Mouse (Mus musculus): ENCODE measurements around the gene Slc7a9.

Slc7a9 gene

DNA sequence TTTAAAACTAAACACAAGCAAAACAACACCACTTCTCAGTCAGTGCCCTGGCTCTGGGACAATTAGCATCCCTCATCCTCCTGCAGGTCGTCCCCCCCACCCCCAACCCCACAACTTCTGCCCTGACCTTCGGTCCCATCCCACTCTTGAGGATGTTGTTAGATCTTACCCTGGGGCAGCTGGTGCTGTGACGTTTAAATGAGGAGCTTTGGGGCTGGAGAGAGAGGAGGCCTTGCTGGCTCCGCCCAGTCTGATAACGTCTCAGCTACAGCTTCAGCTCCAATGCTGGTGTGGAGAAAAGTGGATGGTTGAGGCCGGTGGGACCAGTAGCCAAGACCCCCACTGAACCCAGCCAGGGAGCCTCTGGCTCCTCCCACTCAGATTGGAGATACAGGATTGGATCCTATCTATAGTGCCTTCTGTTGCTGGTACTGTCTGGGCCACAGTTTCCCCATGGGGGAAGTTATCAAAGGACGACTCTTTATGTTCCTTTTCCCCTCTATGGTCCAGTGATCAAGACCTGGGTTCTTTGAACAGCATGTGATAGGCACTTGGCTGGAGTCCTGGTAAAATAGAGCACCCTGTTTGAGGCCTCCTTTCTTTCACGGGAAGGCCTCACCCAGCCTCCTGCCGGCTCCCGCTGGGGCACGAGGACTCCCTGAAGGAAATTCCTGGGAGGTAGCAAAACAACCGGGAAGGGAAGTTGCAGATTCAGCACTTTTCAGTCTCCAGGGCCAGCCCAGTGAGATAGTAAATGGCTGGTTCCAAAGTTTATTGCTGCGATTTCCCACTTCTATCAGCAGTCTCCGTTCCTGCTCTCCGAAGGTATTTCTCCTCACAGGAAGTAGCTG lies at the start of gene Slc7a9:
Gene Slc7a9 (plus strand): TSS at position 801 of the 851 bp plus-strand sequence.
- no peak for DNase-seq (ENCODE audit: low read depth, low spot score)

DNA sequence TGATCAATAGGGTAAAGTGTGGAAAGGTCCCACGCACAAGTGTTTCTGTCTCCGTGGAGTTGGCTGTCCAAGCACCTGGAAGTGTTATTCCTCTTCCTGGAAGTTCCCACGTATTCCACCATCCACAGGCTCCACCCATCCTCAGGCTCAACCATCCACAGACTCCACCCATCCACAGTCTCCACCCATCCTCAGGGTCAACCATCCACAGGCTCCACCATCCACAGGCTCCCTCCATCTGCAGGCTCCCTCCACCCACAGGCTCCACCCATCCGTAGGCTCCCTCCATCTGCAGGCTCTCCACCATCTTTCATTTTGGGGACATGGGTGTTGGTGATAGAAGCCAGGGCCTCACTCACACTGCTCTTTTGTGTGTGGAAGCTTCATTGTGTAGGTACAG lies 47.4 kb upstream of the Slc7a9 start:
- no peak for DNase-seq (ENCODE audit: low read depth, low spot score)

DNA sequence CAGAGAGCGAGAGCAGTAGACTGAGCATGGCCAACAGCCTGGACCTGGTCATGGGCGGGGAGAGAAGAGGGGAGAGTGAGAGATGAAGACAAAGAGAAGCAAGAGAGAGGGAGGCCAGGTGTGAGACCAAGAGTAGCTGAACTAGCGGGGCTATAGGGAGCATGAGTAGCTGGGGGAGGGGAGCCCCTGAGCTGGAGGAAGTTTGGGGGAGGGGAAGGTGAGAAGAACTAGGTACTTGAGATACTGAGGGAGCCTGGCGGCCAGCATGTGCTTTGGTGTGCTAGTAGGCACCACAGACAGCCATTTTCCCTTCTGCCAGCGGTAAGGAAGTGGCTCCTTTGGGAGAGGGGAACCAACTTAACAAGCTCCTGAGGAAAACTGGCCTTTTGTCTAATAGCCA lies 33.4 kb upstream of the Slc7a9 start:
- DNase-seq (ENCODE audit: low read depth, low spot score) = no peak

DNA sequence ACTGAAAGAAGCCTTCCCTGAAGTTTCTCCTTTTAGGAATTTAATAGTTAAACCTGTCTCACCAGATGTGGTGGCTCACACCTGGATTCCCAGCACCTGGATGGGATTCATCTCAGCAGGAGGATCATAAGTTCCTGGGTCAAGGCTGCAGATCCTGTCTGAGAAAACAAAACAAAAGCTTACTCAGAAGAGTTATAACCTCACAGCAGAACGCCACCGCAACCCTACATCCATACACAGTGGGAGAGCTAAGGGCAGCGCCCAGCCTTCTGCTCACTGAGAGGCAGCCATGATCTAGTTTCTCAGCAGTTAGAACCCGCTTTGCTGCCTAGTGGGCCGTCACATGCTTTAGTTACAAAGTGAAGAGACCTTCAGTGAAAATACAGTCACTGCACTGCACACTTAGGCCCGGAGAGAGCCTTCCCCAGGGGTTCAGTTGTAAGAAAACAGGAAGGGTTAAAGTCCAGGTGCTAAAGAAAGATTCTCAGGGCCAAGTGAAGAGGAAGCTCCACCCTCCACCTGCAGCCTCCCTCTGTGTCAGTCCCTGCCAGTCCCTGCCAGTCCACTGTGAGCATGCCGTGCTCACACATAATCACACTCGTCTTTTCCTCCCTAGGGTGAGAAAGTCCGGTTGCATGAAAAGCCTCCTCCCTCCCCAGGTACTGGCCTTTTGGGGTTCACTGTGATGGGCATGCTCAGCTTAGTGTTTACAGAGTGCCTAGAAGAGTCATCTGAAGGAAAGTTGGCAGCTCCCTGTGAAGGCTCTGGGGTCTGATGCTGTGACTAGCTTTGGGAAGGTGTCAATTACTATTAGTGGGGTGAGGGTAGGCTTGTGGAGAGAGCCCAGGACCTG lies 32.6 kb upstream of the Slc7a9 start:
- DNase-seq (ENCODE audit: low read depth, low spot score) = no peak

DNA sequence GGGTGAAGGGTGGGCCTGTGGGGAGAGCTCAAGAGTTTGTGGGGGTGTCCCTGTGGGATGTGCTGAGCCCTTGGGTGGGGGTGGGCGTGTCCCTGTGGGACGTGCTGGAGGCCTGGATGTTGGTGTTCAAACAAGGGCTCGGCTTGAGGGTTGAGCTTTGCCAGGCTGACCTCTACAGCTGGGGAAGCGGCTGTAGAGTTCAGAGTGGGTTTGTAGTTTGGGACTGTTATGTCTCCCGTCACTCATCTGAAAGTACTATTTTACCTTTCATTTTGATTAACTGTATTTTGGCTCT lies 32.0 kb upstream of the Slc7a9 start:
- DNase-seq (ENCODE audit: low read depth, low spot score) = no peak

DNA sequence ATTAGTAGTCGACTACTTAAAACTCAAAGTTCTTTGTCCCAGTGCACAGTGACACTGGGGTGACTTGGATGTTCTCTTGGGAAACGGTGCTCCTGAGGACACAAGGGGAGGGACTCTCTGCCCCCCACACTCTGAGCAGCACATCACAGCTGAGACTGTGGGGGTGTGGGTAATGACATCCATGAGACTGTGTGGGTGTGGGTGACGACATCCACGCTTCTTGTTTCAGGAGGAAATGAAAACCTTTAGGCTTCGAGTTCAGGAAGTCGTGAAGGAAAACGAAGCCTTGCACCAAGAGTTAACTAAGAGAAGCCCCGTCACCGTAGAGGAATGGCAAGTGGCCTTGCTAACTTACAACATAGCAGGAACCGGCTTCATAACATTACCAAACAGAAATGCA lies 25.5 kb upstream of the Slc7a9 start:
- DNase-seq (ENCODE audit: low read depth, low spot score) = peak; percentile 24

DNA sequence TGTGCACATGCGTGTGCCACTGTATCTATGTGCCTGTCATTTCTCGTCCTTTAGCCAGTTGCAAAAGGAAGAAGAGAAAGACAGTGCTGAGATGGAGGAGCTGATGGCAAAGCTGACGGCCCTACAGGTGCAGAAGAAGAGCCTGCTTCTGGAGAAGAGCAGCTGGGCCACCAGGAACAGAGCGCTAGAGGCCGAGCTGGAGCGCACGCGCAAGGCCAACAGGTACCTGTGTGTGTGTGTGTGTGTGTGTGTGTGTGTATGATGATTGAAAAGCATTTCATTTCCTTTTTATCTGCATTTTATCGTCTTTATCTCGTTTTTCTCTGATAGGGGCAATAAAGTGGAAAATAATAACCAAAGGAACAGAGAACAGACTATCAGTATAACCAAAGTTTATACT lies 20.4 kb upstream of the Slc7a9 start:
- no peak for DNase-seq (ENCODE audit: low read depth, low spot score)

DNA sequence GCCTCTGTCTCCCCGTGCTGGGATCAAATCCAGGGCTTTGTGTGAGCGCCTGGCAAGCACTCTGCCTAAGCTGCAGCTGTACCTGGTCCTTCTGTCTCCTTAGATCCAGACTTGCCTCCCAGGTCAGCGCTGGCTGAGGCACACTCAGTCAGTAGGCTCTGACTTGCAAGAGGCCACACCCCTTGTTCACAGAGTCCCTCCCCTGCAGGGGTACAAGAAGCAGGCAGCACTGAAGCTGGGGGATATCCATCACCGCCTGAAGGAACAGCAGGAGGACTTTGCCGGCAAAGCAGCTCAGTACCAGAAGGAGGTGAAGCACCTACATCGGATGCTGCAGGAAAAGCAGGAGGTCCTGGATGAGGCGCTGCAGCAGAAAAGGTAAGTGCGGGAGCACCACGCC lies 13.3 kb upstream of the Slc7a9 start:
- no peak for DNase-seq (ENCODE audit: low read depth, low spot score)

DNA sequence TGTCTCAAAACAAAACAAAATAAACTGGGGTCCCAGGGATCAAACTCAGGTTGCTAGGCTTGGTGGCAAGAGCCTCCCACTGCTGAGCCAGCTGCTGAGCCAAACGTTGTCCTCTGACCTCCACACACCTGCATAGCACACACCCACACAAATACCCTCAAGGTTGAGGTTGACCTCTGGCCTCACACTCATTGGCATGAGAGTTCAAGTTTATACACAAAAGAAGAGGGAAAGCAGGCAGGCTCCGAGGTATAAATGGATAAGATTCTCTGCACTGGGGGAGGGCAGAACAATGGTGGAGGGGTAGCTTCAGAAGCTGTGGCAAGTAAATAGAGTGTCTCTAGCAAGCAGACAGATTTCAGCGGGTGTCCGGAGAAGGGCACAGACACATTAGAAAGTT lies 1.1 kb upstream of the Slc7a9 start:
- DNase-seq (ENCODE audit: low read depth, low spot score) = no peak

DNA sequence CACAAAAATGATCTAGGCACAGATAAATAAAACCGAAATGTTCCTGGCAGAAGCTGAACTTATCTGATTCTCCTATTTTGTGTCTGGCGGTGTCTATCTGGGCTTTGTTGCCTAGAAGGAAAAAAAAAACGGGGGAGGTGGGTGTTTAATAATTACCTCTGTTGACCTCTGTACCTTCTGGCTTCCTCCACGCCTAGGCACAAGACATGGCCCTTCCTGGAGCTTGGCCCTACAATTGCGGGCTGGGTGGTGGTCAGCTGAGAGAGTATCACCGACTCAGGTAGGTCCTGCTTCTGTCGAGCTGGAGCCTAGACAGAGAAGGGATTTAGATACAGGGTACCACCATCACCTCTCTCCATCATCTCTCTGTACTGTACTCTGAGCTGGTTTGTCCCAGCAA lies 271 bp downstream of the Slc7a9 start:
- DNase-seq (ENCODE audit: low read depth, low spot score) = no peak

DNA sequence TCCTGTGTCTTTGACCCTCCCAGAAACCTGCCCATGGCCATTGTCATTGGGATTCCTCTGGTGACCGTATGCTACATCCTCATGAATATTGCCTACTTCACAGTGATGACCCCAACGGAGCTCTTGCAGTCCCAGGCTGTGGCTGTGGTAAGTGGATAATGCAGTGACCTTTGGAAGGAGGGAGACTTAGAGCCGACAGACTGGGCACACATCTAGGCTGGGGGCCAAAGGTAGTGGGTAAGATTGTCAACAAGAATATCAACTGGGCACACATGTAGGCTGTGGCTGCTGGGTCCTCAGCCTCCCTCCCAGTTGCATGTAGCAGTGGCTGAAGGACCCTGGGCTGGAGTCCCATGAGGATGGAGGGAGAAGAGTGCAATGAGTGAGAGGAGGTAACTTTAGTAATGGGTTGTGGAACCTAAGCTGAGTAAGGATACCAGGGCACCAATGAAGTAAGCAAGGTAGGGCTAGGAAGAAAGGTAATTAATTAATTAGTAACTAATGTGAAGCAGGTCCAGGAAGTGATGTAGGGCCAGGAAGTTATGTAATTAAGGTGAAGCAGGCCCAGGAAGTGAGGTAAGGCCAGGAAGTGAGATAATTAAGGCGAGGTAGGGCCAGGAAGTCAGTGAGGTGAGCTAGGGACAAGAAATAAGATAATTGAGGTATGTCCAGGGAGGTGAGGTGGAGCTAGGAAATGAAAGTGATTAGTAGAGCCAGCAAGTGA lies 7.7 kb downstream of the Slc7a9 start:
- DNase-seq (ENCODE audit: low read depth, low spot score) = no peak

DNA sequence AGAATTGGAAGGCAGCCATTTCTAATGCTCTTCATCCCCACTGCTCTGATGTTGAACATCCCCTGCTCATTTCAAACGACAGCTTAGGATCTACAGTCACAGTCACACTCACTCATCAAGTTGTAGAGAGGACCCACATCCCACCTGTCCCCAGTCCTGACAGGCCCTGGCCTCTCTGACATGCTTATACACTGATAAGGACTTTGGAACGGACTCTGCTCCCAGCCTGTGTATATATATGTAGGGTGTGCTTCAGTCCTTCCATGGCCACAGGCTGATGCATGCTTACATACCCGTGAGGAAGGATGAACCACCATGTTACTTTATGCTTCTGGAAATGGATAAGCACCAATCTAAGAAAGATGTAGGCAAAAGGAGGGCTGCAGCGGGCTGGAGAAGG lies 12.4 kb downstream of the Slc7a9 start:
- no peak for DNase-seq (ENCODE audit: low read depth, low spot score)

DNA sequence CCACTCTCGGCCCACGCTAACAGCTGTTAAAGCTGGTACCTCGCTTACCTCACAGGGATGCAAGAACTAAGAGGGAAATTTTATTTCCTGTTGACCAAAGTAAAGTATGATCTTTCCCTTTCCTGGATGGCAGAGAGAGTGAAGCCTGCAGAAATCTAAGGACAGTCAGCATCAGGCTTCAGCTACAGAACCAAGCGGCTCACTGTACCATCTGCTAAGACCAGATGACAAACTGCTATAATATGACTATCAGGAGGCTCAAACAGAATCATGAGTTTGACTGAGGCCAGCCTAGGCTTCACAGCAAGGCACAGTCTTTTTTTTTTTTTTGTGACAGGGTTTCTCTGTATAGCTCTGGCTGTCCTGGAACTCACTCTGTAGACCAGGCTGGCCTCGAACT lies 16.4 kb downstream of the Slc7a9 start:
- DNase-seq (ENCODE audit: low read depth, low spot score) = peak; percentile 39

DNA sequence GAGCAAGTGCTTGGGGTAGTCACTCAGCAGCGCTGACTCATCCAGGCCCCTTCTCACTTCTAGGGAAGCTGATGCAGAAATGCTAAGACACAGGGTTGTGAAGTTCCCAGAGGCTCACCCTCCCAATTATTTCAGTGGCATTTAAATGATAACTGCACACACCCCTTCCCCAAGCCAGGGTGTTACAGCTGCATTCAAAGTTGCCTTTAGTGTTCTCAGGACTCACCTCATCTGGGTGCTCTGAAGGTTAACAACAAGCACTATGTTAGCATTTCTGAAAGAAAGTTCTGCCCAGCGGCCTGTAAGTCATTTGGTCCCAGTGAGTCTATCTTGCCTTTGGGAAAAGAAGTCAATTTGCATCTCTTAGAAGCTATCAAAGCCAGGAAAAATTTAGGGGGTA lies 19.3 kb downstream of the Slc7a9 start:
- DNase-seq (ENCODE audit: low read depth, low spot score) = no peak

DNA sequence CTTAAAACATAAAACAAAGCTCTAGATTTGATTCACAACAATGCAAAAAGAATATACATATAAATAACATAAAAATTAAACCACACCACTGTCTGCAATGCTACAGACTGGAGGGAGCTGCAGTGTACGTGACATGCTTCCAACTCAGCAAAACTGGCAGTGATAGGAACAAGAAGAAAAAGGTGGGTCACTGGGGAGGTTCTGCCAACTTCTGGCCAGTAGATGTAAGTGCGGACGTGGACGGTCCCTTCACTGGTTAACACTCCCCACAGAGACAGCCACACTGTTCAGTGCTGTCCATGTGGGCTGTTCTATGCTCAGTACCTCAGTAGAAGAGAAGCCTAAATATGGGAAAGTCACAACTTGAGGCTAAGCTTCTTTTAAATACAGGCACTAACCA lies 22.2 kb downstream of the Slc7a9 start:
- DNase-seq (ENCODE audit: low read depth, low spot score) = no peak

DNA sequence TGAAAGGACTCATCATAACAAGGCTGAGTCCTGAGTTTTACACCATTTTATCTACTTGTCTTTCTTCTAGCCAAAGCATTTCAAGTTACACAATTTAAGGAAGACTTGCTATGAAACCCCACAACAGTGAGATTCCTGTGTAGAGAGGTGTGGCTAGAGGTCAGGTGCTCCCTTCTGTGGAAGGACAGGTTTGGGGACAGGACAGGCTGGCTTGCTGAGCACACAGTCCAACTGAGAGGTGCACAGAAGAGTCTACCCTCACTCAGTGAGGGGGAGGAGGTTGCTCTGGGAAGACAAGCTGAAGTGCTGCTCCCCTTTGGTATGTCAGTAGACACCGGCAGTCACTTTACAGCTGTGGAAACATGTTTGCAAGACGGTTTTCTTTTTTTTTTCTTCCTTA lies 27.9 kb downstream of the Slc7a9 start:
- no peak for DNase-seq (ENCODE audit: low read depth, low spot score)

DNA sequence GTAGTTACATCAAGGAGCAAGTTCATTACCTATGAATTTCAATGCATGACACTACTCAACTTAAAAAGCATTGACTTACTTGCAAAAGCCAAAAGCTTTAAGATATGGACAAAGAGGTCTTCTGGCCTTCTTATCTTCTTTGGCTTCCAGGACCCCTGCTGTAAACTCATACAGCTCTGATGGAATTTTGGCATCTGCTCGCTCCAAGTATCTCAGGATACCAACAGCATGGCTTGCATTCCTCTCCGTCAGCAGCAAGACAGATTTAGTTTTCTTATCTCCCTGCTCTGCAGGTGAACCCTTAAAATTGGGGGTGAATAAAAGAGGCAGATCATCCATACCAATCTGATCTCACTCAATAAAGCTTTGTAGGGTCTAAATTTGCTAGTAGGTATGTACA lies 36.5 kb downstream of the Slc7a9 start:
- DNase-seq (ENCODE audit: low read depth, low spot score) = no peak

DNA sequence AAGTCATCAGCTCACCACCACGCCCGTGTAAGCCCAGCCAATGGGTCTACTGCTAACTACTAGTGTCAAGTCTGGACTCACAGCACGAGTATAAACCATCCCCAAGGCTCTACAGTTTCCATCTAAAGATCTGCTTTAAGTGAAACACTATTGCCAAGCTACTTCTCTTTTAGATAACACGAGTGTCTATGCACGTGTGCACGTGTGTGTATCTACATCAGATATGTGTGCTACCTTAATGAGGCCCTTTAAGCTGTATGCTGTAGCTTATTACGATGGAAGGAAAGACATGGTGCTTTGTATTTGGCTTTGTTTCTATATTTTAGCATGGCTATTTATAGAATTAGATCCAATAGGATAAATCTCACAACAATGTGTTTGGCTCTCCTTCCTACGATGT lies 38.0 kb downstream of the Slc7a9 start:
- no peak for DNase-seq (ENCODE audit: low read depth, low spot score)

DNA sequence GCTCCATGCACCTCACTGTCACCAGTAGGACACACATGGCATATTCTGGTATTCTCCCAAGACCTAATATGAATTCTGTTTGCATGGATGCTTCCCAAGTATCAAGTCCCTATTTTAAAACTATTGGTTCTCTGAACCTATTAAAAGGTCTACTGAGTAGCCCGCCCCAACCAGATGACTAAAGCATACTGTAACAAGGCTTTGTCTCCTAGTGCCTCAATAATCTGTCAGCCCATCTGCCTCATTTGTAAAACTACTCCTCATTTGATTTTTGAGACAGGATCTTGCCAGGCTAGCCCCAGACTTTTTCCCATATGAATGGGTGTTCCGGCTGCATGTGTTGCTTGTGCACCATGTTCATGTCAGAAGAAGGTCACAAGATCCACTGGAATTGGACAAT lies 41.6 kb downstream of the Slc7a9 start:
- peak; percentile 10 for DNase-seq (ENCODE audit: low read depth, low spot score)

DNA sequence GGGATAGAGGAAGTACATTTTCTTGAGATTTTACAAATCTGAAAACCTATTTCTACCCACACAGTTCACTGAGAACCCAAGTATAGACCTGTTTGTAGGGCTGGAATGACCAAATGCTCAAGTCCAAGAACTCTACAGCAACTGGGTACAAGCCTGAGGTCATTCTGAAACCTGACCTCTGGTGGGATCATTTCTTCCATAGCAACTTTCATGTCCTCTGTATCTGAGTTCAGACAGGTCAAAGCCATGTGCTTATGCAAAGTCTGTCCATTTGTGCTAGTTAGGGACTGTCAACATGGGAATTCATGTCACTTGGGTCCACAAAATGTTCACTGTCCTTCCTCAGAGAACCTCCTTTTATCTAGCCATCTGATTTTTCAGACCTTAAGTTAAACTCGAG lies 42.4 kb downstream of the Slc7a9 start:
- DNase-seq (ENCODE audit: low read depth, low spot score) = no peak

DNA sequence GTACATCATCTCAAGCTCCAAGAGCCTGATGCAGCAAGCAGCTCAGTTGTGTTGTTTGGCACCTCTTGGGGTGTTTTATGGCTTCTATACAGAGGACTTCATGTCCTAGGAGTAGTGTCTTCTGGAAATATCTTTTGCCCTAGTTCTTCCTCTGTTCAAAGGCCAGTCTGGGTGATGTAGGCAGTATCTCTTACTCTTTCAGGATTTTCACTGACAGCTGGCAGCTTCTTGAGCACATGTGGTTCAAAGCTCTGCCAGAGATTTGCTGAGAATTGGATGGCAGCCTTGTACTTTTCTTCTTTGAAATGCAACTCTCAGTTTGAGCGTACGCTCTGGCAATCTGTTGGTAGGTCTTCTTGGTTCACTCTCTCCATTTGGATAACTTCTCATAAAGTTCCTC lies 48.9 kb downstream of the Slc7a9 start:
- DNase-seq (ENCODE audit: low read depth, low spot score) = peak; percentile 64

DNA sequence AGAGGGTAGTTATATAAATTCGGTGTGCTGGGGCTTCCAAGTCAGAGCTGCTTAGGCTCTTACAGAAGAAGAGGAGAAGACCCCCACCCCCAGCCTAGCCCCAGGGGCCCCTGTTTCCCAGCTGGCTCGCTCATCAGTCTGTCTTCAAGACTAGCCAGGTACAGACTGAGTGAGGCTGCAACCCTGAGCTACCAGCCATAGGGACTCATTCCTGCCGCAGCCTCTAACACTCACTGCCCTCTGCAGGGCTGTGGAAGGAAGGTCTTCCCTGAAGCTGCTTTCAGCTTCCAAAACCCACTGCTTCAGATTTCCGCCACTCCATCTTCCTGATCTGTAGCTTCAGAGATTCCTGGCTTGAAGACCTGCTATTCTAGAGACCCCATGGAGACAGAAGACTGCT lies 53.4 kb downstream of the Slc7a9 start:
- peak; percentile 46 for DNase-seq (ENCODE audit: low read depth, low spot score)
